Mouse (Mus musculus): ENCODE results near the gene Plcb2. TPM values are rescaled to one million over a fixed set of nuclear protein-coding genes. Genes with fewer than 3 reads are reported as not detected.

Gene Plcb2
- polyA plus RNA-seq, 1 experiment from 2014 or later = 1.4 TPM

DNA sequence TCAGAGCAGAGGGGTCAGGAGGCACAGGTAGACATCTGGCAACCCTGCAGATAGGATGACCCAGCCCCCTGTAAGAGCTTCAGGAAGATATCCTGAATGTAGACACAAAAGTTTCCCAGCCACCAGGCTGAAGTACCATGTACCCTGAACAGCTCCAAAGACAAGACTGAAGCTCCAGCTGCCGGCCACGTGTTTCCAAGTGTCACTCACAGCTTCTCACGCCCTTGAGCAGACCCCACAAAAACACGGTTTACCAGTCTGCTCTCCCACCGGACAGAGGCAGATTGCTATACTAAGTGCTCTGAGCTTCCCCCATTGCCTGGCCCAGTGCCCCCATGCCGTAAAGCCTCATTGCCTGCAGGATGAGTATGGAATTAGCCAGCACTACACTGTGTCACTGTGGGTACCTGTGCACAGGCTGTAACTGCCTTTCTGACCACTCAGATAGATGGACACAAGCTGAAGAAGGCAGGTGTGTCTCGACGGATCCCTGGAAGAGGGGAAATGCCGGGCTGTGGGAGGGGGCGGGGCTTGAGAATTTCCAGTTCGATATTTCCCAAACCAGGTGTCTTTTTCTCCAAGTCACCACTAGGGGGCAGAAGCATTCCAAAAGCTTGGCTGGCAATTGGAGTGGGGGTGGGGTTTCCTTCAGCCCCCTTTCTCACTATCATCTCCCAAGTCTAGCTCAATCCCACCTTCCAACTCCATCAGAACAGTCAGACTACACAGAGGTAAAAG, 36.0 kb upstream of the Plcb2 start:
- Histone ChIP-seq H3K4me3 (ENCODE audit: low read depth, low read length) (no peak overlapping the region), H3K36me3 (ENCODE audit: control insufficient read depth, insufficient read depth, low read length) (no peaks in the 10 kb centered on the region), H3K27ac (ENCODE audit: low read depth, low read length) (no peak overlapping the region; the same call in 1 of the 2 replicates), H3K4me1 (ENCODE audit: control insufficient read depth, insufficient read depth, low read length) (peaks cover 32% of the 10 kb centered on the region), H3K9me3 (replicated peaks; ENCODE audit: control insufficient read depth, low read length) (no peaks in the 10 kb centered on the region), H3K9ac (ENCODE audit: low read depth, low read length) (no peak overlapping the region), H3K27me3 (ENCODE audit: control insufficient read depth, insufficient read depth, low read length) (peaks cover 6% of the 10 kb centered on the region; the same call in 1 of the 2 replicates), H3K4me2 (peak overlapping the region; percentile 25; the same call in 1 of the 2 replicates)
- 17% methylated on average over 11 of the region's 11 CpGs for WGBS (ENCODE audit: insufficient replicate concordance)
- no peak for ATAC-seq (replicated peaks; ENCODE audit: insufficient number of reproducible peaks, low FRiP score, low TSS enrichment)

DNA sequence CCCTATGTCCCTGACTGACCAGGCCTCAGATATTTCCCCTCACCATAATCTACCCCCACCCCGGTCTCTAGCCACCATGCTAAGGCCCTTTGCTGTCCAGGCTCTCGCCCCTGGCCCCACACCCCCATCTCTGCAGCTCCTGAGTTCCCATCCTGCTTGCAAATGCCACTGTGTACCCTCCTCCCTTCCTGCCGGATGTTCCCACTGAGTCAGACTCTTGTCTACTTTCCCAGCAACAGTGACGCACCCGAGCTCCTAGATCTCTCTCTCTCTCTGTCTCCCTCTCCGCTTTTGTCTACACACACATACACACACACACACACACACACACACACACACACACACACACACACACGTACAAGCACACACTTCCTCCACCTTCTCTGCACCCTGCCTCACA, 35.2 kb upstream of the Plcb2 start:
- Histone ChIP-seq H3K27ac (ENCODE audit: low read depth, low read length) (peak overlapping the region; percentile 94; the same call in 1 of the 2 replicates), H3K4me1 (ENCODE audit: control insufficient read depth, insufficient read depth, low read length) (peaks cover 32% of the 10 kb centered on the region), H3K4me3 (ENCODE audit: low read depth, low read length) (no peak overlapping the region), H3K4me2 (no peak overlapping the region), H3K9ac (ENCODE audit: low read depth, low read length) (0 out of 2 replicates have a peak overlapping the region, but pooled peaks have one; percentile 22), H3K9me3 (replicated peaks; ENCODE audit: control insufficient read depth, low read length) (no peaks in the 10 kb centered on the region), H3K36me3 (ENCODE audit: control insufficient read depth, insufficient read depth, low read length) (no peaks in the 10 kb centered on the region), H3K27me3 (ENCODE audit: control insufficient read depth, insufficient read depth, low read length) (peaks cover 13% of the 10 kb centered on the region)
- ATAC-seq (replicated peaks; ENCODE audit: insufficient number of reproducible peaks, low FRiP score, low TSS enrichment) = no peak
- WGBS (ENCODE audit: insufficient replicate concordance) = 62% methylated on average over 7 of the region's 7 CpGs

DNA sequence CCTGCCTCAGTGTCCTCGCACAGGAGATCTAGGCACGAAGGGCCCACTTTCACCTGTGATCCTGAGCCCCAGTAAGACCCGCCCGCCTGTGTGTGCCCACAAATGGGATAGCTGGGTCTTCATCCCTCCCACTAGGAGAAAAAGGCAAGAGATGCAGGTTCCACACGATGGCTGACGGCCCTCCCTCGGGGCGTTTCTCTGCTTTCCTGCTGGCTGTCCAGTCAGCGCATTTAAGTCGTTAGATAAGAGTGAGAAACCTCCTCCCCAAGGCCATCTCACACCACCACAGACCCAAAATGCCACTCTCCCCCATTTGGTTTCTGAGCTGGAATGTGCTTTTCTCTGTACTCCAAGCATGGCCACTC, 34.5 kb upstream of the Plcb2 start:
- Histone ChIP-seq H3K4me3 (ENCODE audit: low read depth, low read length) (peak overlapping the region; percentile 34; the same call in 1 of the 2 replicates), H3K4me2 (peak overlapping the region; percentile 72), H3K9me3 (replicated peaks; ENCODE audit: control insufficient read depth, low read length) (no peaks in the 10 kb centered on the region), H3K36me3 (ENCODE audit: control insufficient read depth, insufficient read depth, low read length) (no peaks in the 10 kb centered on the region), H3K4me1 (ENCODE audit: control insufficient read depth, insufficient read depth, low read length) (peaks cover 32% of the 10 kb centered on the region), H3K27me3 (ENCODE audit: control insufficient read depth, insufficient read depth, low read length) (peaks cover 16% of the 10 kb centered on the region), H3K27ac (ENCODE audit: low read depth, low read length) (peak overlapping the region; percentile 94; the same call in 1 of the 2 replicates), H3K9ac (ENCODE audit: low read depth, low read length) (no peak overlapping the region)
- no peak for ATAC-seq (replicated peaks; ENCODE audit: insufficient number of reproducible peaks, low FRiP score, low TSS enrichment)
- WGBS (ENCODE audit: insufficient replicate concordance) = 5% methylated on average over 10 of the region's 10 CpGs

DNA sequence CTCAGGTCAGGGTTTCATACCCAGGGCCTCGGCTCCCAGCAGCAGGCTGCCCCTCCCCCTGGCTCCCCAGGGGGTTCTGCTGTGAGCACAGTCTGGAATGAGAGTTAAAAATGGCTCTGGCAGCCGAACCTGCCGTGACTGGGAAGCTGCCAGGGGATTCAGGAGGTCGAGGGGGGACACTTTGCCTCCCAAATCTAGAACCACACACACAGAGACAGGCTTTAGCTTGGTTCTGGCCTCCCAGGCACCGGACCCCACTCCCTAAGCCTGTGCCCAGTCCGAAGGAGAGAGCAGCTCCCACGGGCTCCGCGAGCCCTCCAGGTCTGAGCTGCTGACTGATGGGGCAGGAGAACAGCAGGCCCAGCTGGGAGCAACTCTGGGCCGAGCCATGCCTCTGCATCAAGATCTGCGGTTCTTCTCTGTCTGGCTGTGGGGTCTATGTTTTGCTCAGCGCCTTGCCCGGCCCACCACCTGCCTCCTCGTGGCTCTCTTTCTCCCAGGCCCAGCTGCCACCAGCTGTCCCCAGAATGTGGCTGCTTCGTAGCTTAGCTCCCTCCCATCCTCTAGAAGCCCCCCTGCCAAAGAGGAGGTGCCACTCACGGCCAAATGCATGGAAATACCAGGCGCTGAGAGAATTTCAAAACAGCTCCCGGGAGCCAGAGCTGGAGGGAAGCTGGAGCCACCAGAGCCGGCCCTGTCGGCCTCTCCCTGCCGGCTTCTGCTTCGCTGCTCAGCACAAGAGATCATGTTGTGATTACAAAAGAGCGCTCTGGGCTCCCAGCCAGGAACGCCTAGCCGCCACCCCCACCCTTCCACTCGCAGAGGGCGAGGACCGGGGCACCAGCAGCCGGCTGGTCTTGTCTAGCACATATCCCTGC, 33.9 kb upstream of the Plcb2 start, which contains the start of gene Ccdc9b:
Gene Ccdc9b (minus strand): TSS at position 756 of the 878 bp plus-strand sequence.
- WGBS (ENCODE audit: insufficient replicate concordance) = 6% methylated on average over 29 of the region's 29 CpGs
- peak within 1 kb of the TSS; percentile 34 for H3K4me3 ChIP-seq (ENCODE audit: low read depth, low read length)
- H3K36me3 ChIP-seq (ENCODE audit: control insufficient read depth, insufficient read depth, low read length) = no peaks in the 10 kb centered on the region
- peak within 1 kb of the TSS; percentile 72 for H3K4me2 ChIP-seq
- peak; percentile 73 for ATAC-seq (replicated peaks; ENCODE audit: insufficient number of reproducible peaks, low FRiP score, low TSS enrichment)
- peak within 1 kb of the TSS; percentile 94 for H3K27ac ChIP-seq (ENCODE audit: low read depth, low read length)
- H3K27me3 ChIP-seq (ENCODE audit: control insufficient read depth, insufficient read depth, low read length) = peaks cover 16% of the 10 kb centered on the region
- peak within 1 kb of the TSS; percentile 70 for H3K9ac ChIP-seq (ENCODE audit: low read depth, low read length)
- no peaks in the 10 kb centered on the region for H3K9me3 ChIP-seq (replicated peaks; ENCODE audit: control insufficient read depth, low read length)
- peaks cover 32% of the 10 kb centered on the region for H3K4me1 ChIP-seq (ENCODE audit: control insufficient read depth, insufficient read depth, low read length)

DNA sequence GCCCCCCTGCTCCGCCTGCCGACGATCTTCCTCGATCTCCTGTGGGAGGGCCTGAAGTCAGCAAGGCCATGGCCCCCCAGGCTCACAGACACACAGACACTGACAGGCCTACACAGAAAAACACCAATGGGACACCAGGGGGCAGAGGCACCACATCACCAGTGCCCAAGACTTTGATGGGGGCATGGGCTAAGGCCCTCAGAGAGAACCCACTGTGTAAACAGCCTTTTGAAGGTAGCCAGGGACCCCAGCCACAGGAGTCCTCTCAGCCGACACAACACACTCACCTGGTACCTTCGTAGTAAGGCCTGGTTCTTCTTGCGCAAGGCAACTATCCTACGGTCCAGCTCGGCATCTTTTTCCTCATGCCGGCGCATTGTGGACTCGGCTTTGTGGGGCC, 33.1 kb upstream of the Plcb2 start:
- no peaks in the 10 kb centered on the region for H3K36me3 ChIP-seq (ENCODE audit: control insufficient read depth, insufficient read depth, low read length)
- no peak overlapping the region for H3K4me3 ChIP-seq (ENCODE audit: low read depth, low read length)
- peaks cover 32% of the 10 kb centered on the region for H3K4me1 ChIP-seq (ENCODE audit: control insufficient read depth, insufficient read depth, low read length)
- peaks cover 16% of the 10 kb centered on the region for H3K27me3 ChIP-seq (ENCODE audit: control insufficient read depth, insufficient read depth, low read length)
- 81% methylated on average over 12 of the region's 12 CpGs for WGBS (ENCODE audit: insufficient replicate concordance)
- H3K9ac ChIP-seq (ENCODE audit: low read depth, low read length) = peak overlapping the region; percentile 70
- H3K27ac ChIP-seq (ENCODE audit: low read depth, low read length) = peak overlapping the region; percentile 94
- no peak for ATAC-seq (replicated peaks; ENCODE audit: insufficient number of reproducible peaks, low FRiP score, low TSS enrichment)
- no peaks in the 10 kb centered on the region for H3K9me3 ChIP-seq (replicated peaks; ENCODE audit: control insufficient read depth, low read length)
- H3K4me2 ChIP-seq = peak overlapping the region; percentile 72

DNA sequence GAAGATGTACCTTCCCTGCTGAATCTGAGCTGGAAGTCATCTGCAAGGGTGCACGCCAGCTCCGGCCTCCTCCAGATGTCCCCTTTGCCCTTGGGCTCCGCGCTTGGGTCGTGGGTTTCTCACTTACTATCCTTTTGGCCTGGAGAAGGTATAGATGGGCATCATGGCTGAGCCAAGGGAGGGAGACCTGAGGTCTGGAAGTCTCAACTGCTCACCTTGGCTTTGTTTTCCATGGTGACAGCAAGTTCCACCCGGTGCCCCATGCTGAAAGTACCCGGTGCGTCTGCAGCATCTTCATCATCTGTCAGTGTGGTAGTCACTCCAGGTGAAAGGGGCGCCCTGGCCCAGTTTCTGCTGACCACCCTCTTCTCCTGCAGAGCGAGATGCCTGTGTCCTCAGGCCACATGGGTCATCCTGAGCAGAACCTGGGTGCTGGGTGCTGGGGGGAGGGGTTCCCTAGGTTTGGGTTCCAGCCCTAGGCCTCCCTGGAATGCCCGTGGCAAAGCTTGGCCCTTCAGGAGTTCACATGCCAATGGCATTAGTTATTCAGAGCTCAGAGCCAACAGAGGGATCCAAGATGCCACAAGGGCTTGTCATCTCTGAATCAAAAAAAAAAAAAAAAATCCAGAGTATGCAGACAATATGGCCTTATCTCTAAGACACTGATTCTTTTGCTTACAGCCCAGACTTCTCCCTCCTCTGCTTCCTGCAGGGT, 32.2 kb upstream of the Plcb2 start:
- 79% methylated on average over 11 of the region's 11 CpGs for WGBS (ENCODE audit: insufficient replicate concordance)
- H3K36me3 ChIP-seq (ENCODE audit: control insufficient read depth, insufficient read depth, low read length) = no peaks in the 10 kb centered on the region
- ATAC-seq (replicated peaks; ENCODE audit: insufficient number of reproducible peaks, low FRiP score, low TSS enrichment) = no peak
- H3K27me3 ChIP-seq (ENCODE audit: control insufficient read depth, insufficient read depth, low read length) = peaks cover 16% of the 10 kb centered on the region
- no peak overlapping the region for H3K27ac ChIP-seq (ENCODE audit: low read depth, low read length)
- H3K4me1 ChIP-seq (ENCODE audit: control insufficient read depth, insufficient read depth, low read length) = peaks cover 32% of the 10 kb centered on the region
- H3K4me2 ChIP-seq = no peak overlapping the region
- H3K4me3 ChIP-seq (ENCODE audit: low read depth, low read length) = no peak overlapping the region
- H3K9me3 ChIP-seq (replicated peaks; ENCODE audit: control insufficient read depth, low read length) = no peaks in the 10 kb centered on the region
- no peak overlapping the region for H3K9ac ChIP-seq (ENCODE audit: low read depth, low read length)

DNA sequence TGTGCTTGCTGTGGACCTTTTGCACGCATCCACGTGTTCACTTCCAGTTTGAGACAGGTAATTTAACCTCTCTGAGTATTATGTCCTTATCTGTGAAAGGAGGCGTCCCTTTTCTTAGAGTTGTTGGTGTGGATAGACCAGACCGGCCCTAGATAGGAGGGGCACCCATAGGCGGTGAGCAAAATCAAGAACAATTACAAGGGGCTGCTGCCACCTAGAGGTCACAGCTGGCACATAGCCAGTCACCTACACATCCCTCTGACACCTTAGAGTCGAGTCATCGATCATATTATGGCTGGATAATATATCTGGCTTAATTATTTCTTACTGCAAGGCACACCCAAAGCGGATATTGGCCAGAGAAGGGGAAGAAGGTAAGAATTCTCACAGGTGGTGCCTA, 31.6 kb upstream of the Plcb2 start:
- Histone ChIP-seq H3K4me3 (ENCODE audit: low read depth, low read length) (no peak overlapping the region), H3K27me3 (ENCODE audit: control insufficient read depth, insufficient read depth, low read length) (peaks cover 16% of the 10 kb centered on the region), H3K9ac (ENCODE audit: low read depth, low read length) (no peak overlapping the region), H3K4me1 (ENCODE audit: control insufficient read depth, insufficient read depth, low read length) (peaks cover 32% of the 10 kb centered on the region), H3K27ac (ENCODE audit: low read depth, low read length) (no peak overlapping the region), H3K4me2 (peak overlapping the region; percentile 25), H3K36me3 (ENCODE audit: control insufficient read depth, insufficient read depth, low read length) (no peaks in the 10 kb centered on the region), H3K9me3 (replicated peaks; ENCODE audit: control insufficient read depth, low read length) (no peaks in the 10 kb centered on the region)
- WGBS (ENCODE audit: insufficient replicate concordance) = 12% methylated on average over 8 of the region's 8 CpGs
- no peak for ATAC-seq (replicated peaks; ENCODE audit: insufficient number of reproducible peaks, low FRiP score, low TSS enrichment)

DNA sequence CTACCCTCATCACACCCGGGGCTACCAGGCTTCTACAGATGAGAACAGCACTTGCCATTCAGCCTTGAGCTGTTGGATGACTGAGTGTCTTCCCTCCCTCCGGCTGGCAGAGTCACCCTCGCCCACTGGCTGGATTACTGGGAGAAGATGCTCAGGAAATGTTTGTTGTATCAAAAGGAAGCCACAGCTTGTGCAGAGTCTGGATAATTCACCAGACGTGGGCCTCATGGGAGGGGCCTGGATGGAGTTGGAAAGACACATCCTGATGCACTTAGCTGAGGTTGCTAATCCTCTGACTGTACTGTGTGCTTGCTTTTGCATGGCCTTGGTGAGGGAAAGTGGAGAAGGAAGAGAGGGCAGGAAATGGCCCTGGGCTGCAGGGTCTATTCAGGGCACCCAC, 27.9 kb upstream of the Plcb2 start:
- H3K9me3 ChIP-seq (replicated peaks; ENCODE audit: control insufficient read depth, low read length) = no peaks in the 10 kb centered on the region
- no peak overlapping the region for H3K9ac ChIP-seq (ENCODE audit: low read depth, low read length)
- peaks cover 16% of the 10 kb centered on the region for H3K27me3 ChIP-seq (ENCODE audit: control insufficient read depth, insufficient read depth, low read length)
- H3K36me3 ChIP-seq (ENCODE audit: control insufficient read depth, insufficient read depth, low read length) = no peaks in the 10 kb centered on the region
- WGBS (ENCODE audit: insufficient replicate concordance) = 66% methylated on average over 4 of the region's 4 CpGs
- H3K4me3 ChIP-seq (ENCODE audit: low read depth, low read length) = no peak overlapping the region
- no peak for ATAC-seq (replicated peaks; ENCODE audit: insufficient number of reproducible peaks, low FRiP score, low TSS enrichment)
- H3K4me2 ChIP-seq = no peak overlapping the region
- H3K27ac ChIP-seq (ENCODE audit: low read depth, low read length) = no peak overlapping the region
- H3K4me1 ChIP-seq (ENCODE audit: control insufficient read depth, insufficient read depth, low read length) = peaks cover 22% of the 10 kb centered on the region

All from heart, embryonic 11.5 days (tissue).